Mouse (Mus musculus) brain, adult 2 months (tissue): ENCODE measurements around the gene Rplp0.

Experiments used
- DNase-seq: peaks from one replicate; pipeline ENCODE4 v3.0.0; 2011; ENCODE audit warnings: low read depth, low spot score

Gene Rplp0

GRCm38 (mm10) chr5:115580229-115581001 lies 21.1 kb downstream of the Rplp0 start:
- DNase-seq: no peak

DNA sequence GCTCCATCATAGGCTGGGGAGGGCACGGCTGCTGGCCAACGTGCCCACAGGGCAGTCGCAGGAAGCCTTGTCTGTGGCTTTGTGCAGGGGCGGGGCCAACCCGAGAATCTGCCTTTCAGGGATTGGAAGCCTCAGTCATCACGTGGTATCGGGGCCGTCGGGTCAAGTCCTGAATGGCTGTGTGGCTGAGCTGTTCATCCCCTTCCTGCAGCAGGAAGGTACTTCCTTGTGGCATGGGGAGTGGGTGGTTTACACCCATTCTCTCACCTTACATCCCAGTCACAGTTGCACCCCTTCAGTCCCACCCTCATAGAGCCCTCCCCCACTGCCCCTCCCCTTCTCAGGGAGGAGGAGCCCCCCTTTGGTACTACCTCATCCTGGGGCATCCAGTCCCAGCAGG lies 22.4 kb downstream of the Rplp0 start:
- no peak for DNase-seq

DNA sequence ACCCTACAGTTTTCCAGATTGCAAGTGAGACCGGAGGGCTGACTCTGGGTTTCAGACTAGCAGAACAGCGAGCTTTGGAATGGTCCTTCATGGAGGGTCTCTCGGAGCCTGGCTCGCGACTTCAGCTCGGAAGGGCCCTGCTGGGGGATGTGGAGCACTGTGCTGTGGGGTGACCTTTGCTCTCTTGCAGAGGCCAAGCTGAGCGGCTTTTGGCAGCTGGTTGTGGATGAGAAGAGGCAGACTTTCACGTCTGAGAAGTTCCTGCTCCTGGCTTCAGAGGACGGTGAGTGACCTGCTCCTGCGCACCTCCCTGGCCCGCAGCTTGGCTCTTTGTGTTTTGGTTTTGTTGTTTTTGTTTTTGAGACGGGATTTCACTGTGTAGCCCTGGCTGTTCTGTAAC lies 26.3 kb downstream of the Rplp0 start:
- DNase-seq: no peak

DNA sequence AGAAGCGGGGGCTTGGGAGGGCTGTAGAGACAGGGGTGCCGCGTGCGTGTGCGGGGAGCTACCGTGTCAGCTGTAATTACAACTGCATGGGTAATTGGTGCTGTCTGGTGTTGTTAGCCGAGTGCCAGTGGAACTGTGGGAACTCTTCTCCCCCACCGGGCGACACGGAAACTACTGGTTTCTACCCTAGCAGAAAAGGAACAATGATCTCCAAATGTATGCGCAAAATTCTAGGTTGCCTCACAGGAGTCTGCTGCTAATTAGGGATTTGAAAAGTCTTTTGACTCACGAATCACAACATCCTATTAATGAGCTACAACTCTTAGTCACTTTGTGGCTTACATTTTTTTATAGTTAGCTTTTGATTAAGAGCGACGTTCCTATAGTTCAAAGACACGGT lies 26.9 kb downstream of the Rplp0 start:
- DNase-seq: peak; percentile 86

- DNase-seq: no peak
These were observed 27.5 kb downstream of the Rplp0 start for GRCm38 (mm10) chr5:115586780-115587179.

- no peak for DNase-seq
These were observed 31.8 kb downstream of the Rplp0 start for GRCm38 (mm10) chr5:115591028-115591427.

- no peak for DNase-seq
These were observed 32.2 kb downstream of the Rplp0 start for GRCm38 (mm10) chr5:115591506-115591905.

GRCm38 (mm10) chr5:115603561-115603960 lies 44.3 kb downstream of the Rplp0 start:
- DNase-seq: no peak

- no peak for DNase-seq
These were observed 52.3 kb downstream of the Rplp0 start for GRCm38 (mm10) chr5:115611566-115611965.
